Mouse (Mus musculus) stomach, postnatal 0 days (tissue): ENCODE results near the gene Adad2.

Source experiments
- CTCF ChIP-seq: IDR thresholded peaks from 2 replicates; pipeline ENCODE4 v1.5.1; 2016; ENCODE audit warnings: antibody characterized with exemption, low read depth, mild to moderate bottlenecking, moderate library complexity
- EP300 ChIP-seq: optimal IDR thresholded peaks from 2 replicates; pipeline ENCODE3; 2016; ENCODE audit warnings: antibody characterized with exemption

DNA sequence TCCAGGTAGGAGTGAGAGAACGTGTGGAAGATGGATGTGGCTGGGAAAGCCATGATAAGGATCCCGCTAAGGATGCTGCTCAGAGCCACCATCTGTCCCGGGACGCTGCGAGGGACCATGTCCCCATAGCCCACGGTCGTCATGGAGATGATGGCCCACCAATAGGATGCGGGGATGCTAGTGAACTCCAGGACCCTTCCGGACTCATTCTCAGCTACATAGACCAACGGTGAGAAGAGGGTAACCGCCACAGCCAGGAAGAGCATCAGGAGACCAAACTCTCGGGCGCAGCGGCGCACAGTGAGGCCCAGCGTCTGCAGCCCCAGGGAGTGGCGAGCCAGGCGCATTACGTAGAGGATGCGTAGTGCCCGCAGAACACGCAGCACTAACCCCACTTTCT lies 13.2 kb downstream of the Adad2 start:
- TF ChIP-seq CTCF (no peak), EP300 (no peak)
